Mouse (Mus musculus): ENCODE data around the gene Zfp65.

- TF ChIP-seq HCFC1 (IDR thresholded peaks at IDR 0.05; ENCODE audit: borderline replicate concordance, insufficient read depth, low read length) (no peak), CHD2 (IDR thresholded peaks at IDR 0.05; ENCODE audit: low read depth, low read length) (no peak)
Observed at GRCm38 (mm10) chr13:67759966-67760365, 31.0 kb upstream of the Zfp65 start.
